Mouse (Mus musculus): ENCODE data around the gene Cd96.

- no peak for TF ChIP-seq CTCF (IDR thresholded peaks at IDR 0.05; ENCODE audit: extremely low read depth, insufficient read depth, low read length)
- TF ChIP-seq POLR2A (IDR thresholded peaks at IDR 0.05; ENCODE audit: extremely low read depth, insufficient read depth, low read length): no peak
These were observed 27.1 kb downstream of the Cd96 start for GRCm38 (mm10) chr16:46092935-46093334.
